Mouse (Mus musculus) C2C12 (cell line): ENCODE results near the gene Litaf.

Experiments
- CEBPB ChIP-seq: IDR thresholded peaks from one replicate; pipeline ENCODE4 v1.6.1; 2011; ENCODE audit warnings: low read depth, mild to moderate bottlenecking, control low read depth, moderate library complexity
- CTCF ChIP-seq: IDR thresholded peaks from one replicate; pipeline ENCODE4 v1.5.1; 2011; ENCODE audit not compliant: control insufficient read depth, insufficient read depth, insufficient read length
- MAX ChIP-seq: IDR thresholded peaks from one replicate; pipeline ENCODE4 v1.6.1; 2011; ENCODE audit warnings: mild to moderate bottlenecking, control low read depth
- MYOD1 ChIP-seq: IDR thresholded peaks from one replicate; pipeline ENCODE4 v1.6.1; 2011; ENCODE audit warnings: low read depth; ENCODE audit not compliant: control insufficient read depth, insufficient read length
- MYOG ChIP-seq: IDR thresholded peaks from one replicate; pipeline ENCODE4 v1.6.1; 2011; ENCODE audit not compliant: control insufficient read depth, insufficient read length; ENCODE audit errors: extremely low read depth
- USF1 ChIP-seq: IDR thresholded peaks from one replicate; pipeline ENCODE4 v1.6.1; 2011; ENCODE audit warnings: low read depth, mild to moderate bottlenecking, control low read depth, moderate library complexity

DNA sequence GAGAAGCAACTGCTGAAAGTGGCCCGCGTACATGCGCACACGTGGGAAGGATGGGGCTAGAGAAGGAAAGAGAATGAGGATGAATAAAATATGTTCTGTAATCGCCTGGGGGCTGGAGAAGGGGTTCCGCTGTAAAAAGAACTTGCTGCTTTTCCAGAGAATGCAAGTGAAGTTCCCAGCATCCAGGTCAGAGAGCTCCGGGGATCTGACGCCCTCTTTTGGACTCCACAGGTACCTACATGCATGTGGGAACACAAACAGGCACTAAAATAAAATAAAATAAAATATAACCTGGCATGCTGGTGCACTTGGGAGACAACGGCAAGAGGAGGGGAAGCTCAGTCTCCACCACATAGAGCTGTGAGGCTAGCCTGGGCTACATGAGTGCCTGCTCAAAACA is 67.7 kb downstream of the Litaf start:
- no peak for TF ChIP-seq CTCF
- TF ChIP-seq MAX, result no peak
- no peak for TF ChIP-seq MYOG
- TF ChIP-seq USF1, result no peak
- TF ChIP-seq CEBPB, result no peak
- no peak for TF ChIP-seq MYOD1
